Comparison of ENCODE assay signal across 8 mouse cellular contexts in genomic region chr2:61802656-61803251, GRCm38 (mm10). TPM values are rescaled to one million over a fixed set of nuclear protein-coding genes. Genes with fewer than 3 reads are reported as not detected.
A peak's percentile ranks its signal among the peaks of the same experiment; 100 is the strongest.
DNase-seq lines count a peak whose midpoint lies in the region; ATAC-seq and TF ChIP-seq lines count a peak whose summit lies in the region.

Tbr1 (plus strand) TSS chr2:61802930.

- peaks cover 16% of the 10 kb centered on the region for H3K4me1 ChIP-seq in heart, embryonic 11.5 days (ENCODE audit: control insufficient read depth, insufficient read depth, low read length)
- H3K4me1 ChIP-seq in forebrain, embryonic 11.5 days (replicated peaks; ENCODE audit: control insufficient read depth, insufficient read depth, low read length) = peaks cover 9% of the 10 kb centered on the region
- peaks cover 10% of the 10 kb centered on the region; the same call in 1 of the 2 replicates for H3K4me1 ChIP-seq in midbrain, embryonic 16.5 days (ENCODE audit: control insufficient read depth, insufficient read depth, low read length)

- H3K4me3 ChIP-seq in heart, embryonic 11.5 days (ENCODE audit: low read depth, low read length) = 0 out of 2 replicates have a peak within 1 kb of the TSS, but pooled peaks have one; percentile 12
- peak within 1 kb of the TSS; percentile 14; the same call in 1 of the 2 replicates for H3K4me3 ChIP-seq in forebrain, embryonic 11.5 days (ENCODE audit: low read depth, low read length)
- H3K4me3 ChIP-seq in midbrain, embryonic 16.5 days (ENCODE audit: low read depth, low read length) = no peak within 1 kb of the TSS

- no peak for TF ChIP-seq POLR2A in brain, embryonic 14.5 days (IDR thresholded peaks at IDR 0.05; ENCODE audit: borderline replicate concordance, extremely low read depth, insufficient read depth, insufficient read length, poor library complexity, severe bottlenecking)

- H3K27me3 ChIP-seq in heart, embryonic 11.5 days (ENCODE audit: control insufficient read depth, insufficient read depth, low read length) = peaks cover 39% of the 10 kb centered on the region
- peaks cover 37% of the 10 kb centered on the region for H3K27me3 ChIP-seq in forebrain, embryonic 11.5 days (ENCODE audit: control insufficient read depth, insufficient read depth, low read length)
- peaks cover 22% of the 10 kb centered on the region for H3K27me3 ChIP-seq in midbrain, embryonic 16.5 days (ENCODE audit: control insufficient read depth, insufficient read depth, low read depth, low read length)

- TF ChIP-seq CTCF in brain, embryonic 14.5 days (IDR thresholded peaks at IDR 0.05; ENCODE audit: borderline replicate concordance, extremely low read depth, insufficient read depth, insufficient read length) = no peak

- 3% methylated on average over 11 of the region's 11 CpGs for WGBS in heart, embryonic 11.5 days (ENCODE audit: insufficient replicate concordance)
- 2% methylated on average over 11 of the region's 11 CpGs for WGBS in forebrain, embryonic 11.5 days
- 10% methylated on average over 11 of the region's 11 CpGs for WGBS in midbrain, embryonic 16.5 days

- H3K27ac ChIP-seq in heart, embryonic 11.5 days (ENCODE audit: low read depth, low read length) = no peak within 1 kb of the TSS
- peak within 1 kb of the TSS; percentile 37; the same call in 1 of the 2 replicates for H3K27ac ChIP-seq in forebrain, embryonic 11.5 days (ENCODE audit: low read depth, low read length)
- H3K27ac ChIP-seq in midbrain, embryonic 16.5 days (ENCODE audit: low read length) = no peak within 1 kb of the TSS

- H3K4me2 ChIP-seq in heart, embryonic 11.5 days = peak within 1 kb of the TSS; percentile 37
- H3K4me2 ChIP-seq in forebrain, embryonic 11.5 days (ENCODE audit: low read depth, low read length, severe bottlenecking) = peak within 1 kb of the TSS; percentile 24; the same call in 1 of the 2 replicates
- H3K4me2 ChIP-seq in midbrain, embryonic 16.5 days (ENCODE audit: low read length) = peak within 1 kb of the TSS; percentile 19

- H3K9me3 ChIP-seq in heart, embryonic 11.5 days (replicated peaks; ENCODE audit: control insufficient read depth, low read length) = no peaks in the 10 kb centered on the region
- H3K9me3 ChIP-seq in forebrain, embryonic 11.5 days (ENCODE audit: control insufficient read depth, low read length) = no peaks in the 10 kb centered on the region
- no peaks in the 10 kb centered on the region for H3K9me3 ChIP-seq in midbrain, embryonic 16.5 days (replicated peaks; ENCODE audit: control insufficient read depth, low read length, poor library complexity, severe bottlenecking)

- DNase-seq in heart, postnatal 4 days = no peak
- DNase-seq in brain, embryonic 14.5 days (ENCODE audit: low read depth) = peak; percentile 71
- DNase-seq in forebrain, embryonic 11.5 days (ENCODE audit: low spot score) = peak; percentile 64
- no peak for DNase-seq in layer of hippocampus, postnatal 36 days
- no peak for DNase-seq in gastrocnemius, adult 18-20 months (ENCODE audit: low spot score)

- no peak within 1 kb of the TSS for H3K9ac ChIP-seq in heart, embryonic 11.5 days (ENCODE audit: low read depth, low read length)
- H3K9ac ChIP-seq in forebrain, embryonic 11.5 days (ENCODE audit: low read length) = no peak within 1 kb of the TSS
- H3K9ac ChIP-seq in midbrain, embryonic 16.5 days (ENCODE audit: low read depth, low read length) = no peak within 1 kb of the TSS

- H3K36me3 ChIP-seq in heart, embryonic 11.5 days (ENCODE audit: control insufficient read depth, insufficient read depth, low read length) = no peaks in the 10 kb centered on the region
- no peaks in the 10 kb centered on the region for H3K36me3 ChIP-seq in forebrain, embryonic 11.5 days (ENCODE audit: control insufficient read depth, insufficient read depth, low read length)
- no peaks in the 10 kb centered on the region for H3K36me3 ChIP-seq in midbrain, embryonic 16.5 days (ENCODE audit: control insufficient read depth, insufficient read depth, low read length)

- ATAC-seq in heart, embryonic 11.5 days (replicated peaks; ENCODE audit: insufficient number of reproducible peaks, low FRiP score, low TSS enrichment) = 0 out of 2 replicates have a peak, but pooled peaks have one; percentile 39
- peak; percentile 25; the same call in 1 of the 2 replicates for ATAC-seq in forebrain, embryonic 11.5 days (replicated peaks; ENCODE audit: low FRiP score)
- ATAC-seq in midbrain, embryonic 16.5 days = peak; percentile 44; the same call in 1 of the 2 replicates
- no peak for ATAC-seq in activated CD4-positive, CD25-positive, alpha-beta regulatory T cell, adult 4 months

RNA-seq across cellular contexts. Expression of gene Tbr1, which starts in this region (rescaled TPM):
- 0.24 and 0.37 TPM in 2 replicates for polyA plus RNA-seq in heart, embryonic 11.5 days (2014; fragmentation: Nextera tagmentation; extraction: Ambion mirVana)
- total RNA-seq in heart, postnatal 4 days (2021) = not detected
- polyA plus RNA-seq in brain, embryonic 14.5 days (2012; rRNA removed) = 33.8 and 60.1 TPM in 2 replicates
- 39.9 and 43.8 TPM in 2 replicates for polyA plus RNA-seq in forebrain, embryonic 11.5 days (2014; fragmentation: Nextera tagmentation; extraction: Ambion mirVana)
- 10 to 100 TPM; 41.2 to 41.8 TPM for total RNA-seq in layer of hippocampus, postnatal 36 days (2021)
- polyA plus RNA-seq in midbrain, embryonic 16.5 days (2015; fragmentation: Nextera tagmentation; extraction: Ambion mirVana) = 2.4 and 3.3 TPM in 2 replicates
- not detected for total RNA-seq in gastrocnemius, adult 18-20 months (2021)
- polyA plus RNA-seq in activated CD4-positive, CD25-positive, alpha-beta regulatory T cell, adult 4 months (2017; shearing (Covaris generic)) = not detected

Comparison
In these comparisons a context has a peak if more than half of its experiments do, and no peak if none do; other contexts are left out.
1. RNA of gene Tbr1 (total RNA-seq): 41.2 to 41.8 TPM in layer of hippocampus, postnatal 36 days; not detected in heart, postnatal 4 days and not detected in gastrocnemius, adult 18-20 months; every median in the first group is over 10 times any median in the second.
2. Peak in ATAC-seq, H3K4me3 ChIP-seq and H3K4me2 ChIP-seq in heart, embryonic 11.5 days; RNA of the gene not detected or under 1 TPM.
3. DNase-seq: peak in brain, embryonic 14.5 days (single experiment) and forebrain, embryonic 11.5 days (single experiment); none in heart, postnatal 4 days (single experiment), layer of hippocampus, postnatal 36 days (0 of 2) and gastrocnemius, adult 18-20 months (single experiment).
4. Peak in every context shown above with its lines, with median percentiles within 50 percentile points of each other: H3K4me2 ChIP-seq.